Comparison of ENCODE assay signal across 9 mouse cellular contexts in genomic region chr6:145179665-145180064, GRCm38 (mm10). TPM values are rescaled to one million over a fixed set of nuclear protein-coding genes. Genes with fewer than 3 reads are reported as not detected.
DNase-seq lines count a peak whose midpoint lies in the region; TF ChIP-seq lines count a peak whose summit lies in the region.
"Had no signal": no experiment of that assay in that cellular context is flagged by ENCODE, and none has a peak within 500 bp of the region (broad histone marks: within the 10 kb centered on the region; RNA-seq: fewer than 3 reads in every experiment).

No protein-coding gene starts in this region.

- no peak overlapping the region for H3K4me3 ChIP-seq in lung, adult 2 months (replicated peaks; ENCODE audit: extremely low read depth, low read depth, low read length)
- H3K4me3 ChIP-seq: myocyte had no signal

- H3K4me1 ChIP-seq in lung, adult 2 months (ENCODE audit: control insufficient read depth, insufficient read depth, low read length), result no peaks in the 10 kb centered on the region

- intact Hi-C loops in heart, postnatal 36 days (cut with DNase I), result loop anchor here (2.0 to 5.0 kb wide), 2 partner anchors 57 to 163 kb away; no protein-coding TSS in a partner anchor

- DNase-seq in cerebellum, adult 9-10 months, result peak; percentile 17
- no peak for DNase-seq in cerebellum, adult 11 months
- peak; percentile 18 for DNase-seq in right cerebral cortex, adult 18-20 months
- DNase-seq in right cerebral cortex, postnatal 25 days, result no peak
- DNase-seq in cerebellum, postnatal 10 days, result peak; percentile 68 to 70
- DNase-seq in heart, postnatal 36 days, result peak; percentile 50 to 72
- peak; percentile 56 for DNase-seq in lung, adult 2 months
- peak; percentile 30 to 71 for DNase-seq in spleen, postnatal 14 days (ENCODE audit: low spot score in 2 of 2)

- TF ChIP-seq POLR2A in lung, adult 2 months (IDR thresholded peaks at IDR 0.05; ENCODE audit: borderline replicate concordance, extremely low read depth, low read depth, low read length), result no peak

- peak; percentile 66 for TF ChIP-seq CTCF in lung, adult 2 months (IDR thresholded peaks at IDR 0.05; ENCODE audit: insufficient read depth, low read length)

- 41% methylated on average over 6 of the region's 6 CpGs for WGBS in lung, adult 2 months

RNA-seq across cellular contexts. Expression of gene Casc1, which starts 31.1 kb away (rescaled TPM):
- 1 to 10 TPM; 1.1 to 1.4 TPM for total RNA-seq in heart, postnatal 36 days (2021)
- 3.2 and 4.5 TPM in 2 replicates for polyA plus RNA-seq in lung, adult 2 months (2012; rRNA removed)

RNA-seq across cellular contexts. Expression of gene Etfrf1, which starts 31.3 kb away (rescaled TPM):
- total RNA-seq in heart, postnatal 36 days (2021), result 100 to 1,000 TPM; 103 to 119 TPM
- 3.7 and 8.3 TPM in 2 replicates for polyA plus RNA-seq in lung, adult 2 months (2012; rRNA removed)

Comparison
In these comparisons a context has a peak if more than half of its experiments do, and no peak if none do; other contexts are left out.
1. DNase-seq: peak in cerebellum, adult 9-10 months (single experiment), right cerebral cortex, adult 18-20 months (single experiment), cerebellum, postnatal 10 days (2 of 2), heart, postnatal 36 days (2 of 2), lung, adult 2 months (single experiment) and spleen, postnatal 14 days (2 of 2); none in cerebellum, adult 11 months (single experiment) and right cerebral cortex, postnatal 25 days (single experiment).